Mouse (Mus musculus): ENCODE results near the gene Fbxl15.

Fbxl15 gene

GRCm38 (mm10) chr19:46328081-46329030 lies at the start of gene Fbxl15:
Gene Fbxl15 (plus strand): TSS chr19:46328184.
- DNase-seq (ENCODE audit: low spot score): peak; percentile 87

GRCm38 (mm10) chr19:46282081-46282849 lies 45.7 kb upstream of the Fbxl15 start:
- no peak for DNase-seq (ENCODE audit: low spot score)

GRCm38 (mm10) chr19:46284686-46285085 lies 43.3 kb upstream of the Fbxl15 start:
- no peak for DNase-seq (ENCODE audit: low spot score)

GRCm38 (mm10) chr19:46285631-46286030 lies 42.4 kb upstream of the Fbxl15 start:
- DNase-seq (ENCODE audit: low spot score): no peak

- DNase-seq (ENCODE audit: low spot score): no peak
These were observed 41.9 kb upstream of the Fbxl15 start for GRCm38 (mm10) chr19:46286047-46286446.

- DNase-seq (ENCODE audit: low spot score): no peak
These were observed 41.1 kb upstream of the Fbxl15 start for GRCm38 (mm10) chr19:46286926-46287325.

- DNase-seq (ENCODE audit: low spot score): no peak
These were observed 40.4 kb upstream of the Fbxl15 start for GRCm38 (mm10) chr19:46287566-46287965.

- no peak for DNase-seq (ENCODE audit: low spot score)
These were observed 37.4 kb upstream of the Fbxl15 start for GRCm38 (mm10) chr19:46290535-46291105.

GRCm38 (mm10) chr19:46296938-46297337 lies 31.0 kb upstream of the Fbxl15 start:
- no peak for DNase-seq (ENCODE audit: low spot score)

- no peak for DNase-seq (ENCODE audit: low spot score)
These were observed 27.5 kb upstream of the Fbxl15 start for GRCm38 (mm10) chr19:46300294-46301045.

GRCm38 (mm10) chr19:46302551-46302950 lies 25.4 kb upstream of the Fbxl15 start:
- DNase-seq (ENCODE audit: low spot score): no peak

- DNase-seq (ENCODE audit: low spot score): no peak
These were observed 24.5 kb upstream of the Fbxl15 start for GRCm38 (mm10) chr19:46303251-46304215.

- no peak for DNase-seq (ENCODE audit: low spot score)
These were observed 23.7 kb upstream of the Fbxl15 start, which contains the start of gene Nfkb2 for GRCm38 (mm10) chr19:46304216-46304841. Gene Nfkb2 (plus strand): TSS chr19:46304320.

- no peak for DNase-seq (ENCODE audit: low spot score)
These were observed 23.1 kb upstream of the Fbxl15 start for GRCm38 (mm10) chr19:46304908-46305333.

- DNase-seq (ENCODE audit: low spot score): no peak
These were observed 22.3 kb upstream of the Fbxl15 start for GRCm38 (mm10) chr19:46305432-46306267.

GRCm38 (mm10) chr19:46306268-46306610 lies 21.7 kb upstream of the Fbxl15 start:
- no peak for DNase-seq (ENCODE audit: low spot score)

- no peak for DNase-seq (ENCODE audit: low spot score)
These were observed 21.2 kb upstream of the Fbxl15 start for GRCm38 (mm10) chr19:46306751-46307289.

GRCm38 (mm10) chr19:46307781-46308180 lies 20.2 kb upstream of the Fbxl15 start:
- DNase-seq (ENCODE audit: low spot score): no peak

- no peak for DNase-seq (ENCODE audit: low spot score)
These were observed 19.7 kb upstream of the Fbxl15 start for GRCm38 (mm10) chr19:46308303-46308702.

Data from layer of hippocampus, adult 9-10 months (tissue).